Mouse (Mus musculus): ENCODE data around the gene Vmn1r25.
"Not testable (repeated sequence)": the region's sequence is repeated elsewhere in the genome, so short reads cannot be mapped to it uniquely, and the experiment has no call there.

- TF ChIP-seq POLR2A (IDR thresholded peaks at IDR 0.05; ENCODE audit: insufficient read depth, low read length); CTCF (IDR thresholded peaks at IDR 0.05; ENCODE audit: low read depth, low read length): not testable (repeated sequence)
These were observed 36.9 kb upstream of the Vmn1r25 start for GRCm38 (mm10) chr6:58017478-58017877.

All from ES-Bruce4 (cell line).